Mouse (Mus musculus) frontal cortex, postnatal 36 days (tissue): ENCODE results near the gene Phf2.

Source experiments
- DNase-seq, 2 experiments: peaks; one replicate each; pipeline ENCODE4 v3.0.0; 2022; ENCODE audit warnings: low spot score in 2 of 2

Gene Phf2

GRCm38 (mm10) chr13:48858054-48858453 lies 12.9 kb downstream of the Phf2 start:
- no peak for DNase-seq

- DNase-seq = no peak
Observed at GRCm38 (mm10) chr13:48857246-48857932, 13.5 kb downstream of the Phf2 start.

GRCm38 (mm10) chr13:48853947-48854346 lies 17.0 kb downstream of the Phf2 start:
- no peak for DNase-seq

- no peak for DNase-seq
Observed at GRCm38 (mm10) chr13:48853475-48853874, 17.4 kb downstream of the Phf2 start.

GRCm38 (mm10) chr13:48852859-48853258 lies 18.1 kb downstream of the Phf2 start:
- DNase-seq = no peak

- no peak for DNase-seq
Observed at GRCm38 (mm10) chr13:48851719-48852118, 19.2 kb downstream of the Phf2 start.

GRCm38 (mm10) chr13:48850771-48851170 lies 20.1 kb downstream of the Phf2 start:
- DNase-seq = no peak

GRCm38 (mm10) chr13:48850326-48850725 lies 20.6 kb downstream of the Phf2 start:
- DNase-seq = no peak

- DNase-seq = peak in 1 of 2 experiments; percentile 27
Observed at GRCm38 (mm10) chr13:48849155-48849554, 21.8 kb downstream of the Phf2 start.

GRCm38 (mm10) chr13:48845308-48845707 lies 25.6 kb downstream of the Phf2 start:
- DNase-seq = no peak

GRCm38 (mm10) chr13:48843530-48843929 lies 27.4 kb downstream of the Phf2 start:
- DNase-seq = no peak

- DNase-seq = no peak
Observed at GRCm38 (mm10) chr13:48841905-48842592, 28.9 kb downstream of the Phf2 start.

- DNase-seq = no peak
Observed at GRCm38 (mm10) chr13:48838284-48838683, 32.6 kb downstream of the Phf2 start.

- DNase-seq = no peak
Observed at GRCm38 (mm10) chr13:48837537-48837936, 33.4 kb downstream of the Phf2 start.

GRCm38 (mm10) chr13:48830528-48831250 lies 40.2 kb downstream of the Phf2 start:
- no peak for DNase-seq

GRCm38 (mm10) chr13:48829780-48830179 lies 41.1 kb downstream of the Phf2 start:
- no peak for DNase-seq

GRCm38 (mm10) chr13:48822871-48823270 lies 48.0 kb downstream of the Phf2 start:
- no peak for DNase-seq

GRCm38 (mm10) chr13:48822288-48822687 lies 48.6 kb downstream of the Phf2 start:
- DNase-seq = no peak

GRCm38 (mm10) chr13:48819131-48819530 lies 51.8 kb downstream of the Phf2 start:
- no peak for DNase-seq

GRCm38 (mm10) chr13:48814406-48814805 lies 56.5 kb downstream of the Phf2 start:
- DNase-seq = no peak

GRCm38 (mm10) chr13:48810991-48811390 lies 59.9 kb downstream of the Phf2 start:
- DNase-seq = no peak

- no peak for DNase-seq
Observed at GRCm38 (mm10) chr13:48810274-48810823, 60.6 kb downstream of the Phf2 start.
